Comparison of ENCODE assay signal across 8 mouse cellular contexts in the genomic region with DNA sequence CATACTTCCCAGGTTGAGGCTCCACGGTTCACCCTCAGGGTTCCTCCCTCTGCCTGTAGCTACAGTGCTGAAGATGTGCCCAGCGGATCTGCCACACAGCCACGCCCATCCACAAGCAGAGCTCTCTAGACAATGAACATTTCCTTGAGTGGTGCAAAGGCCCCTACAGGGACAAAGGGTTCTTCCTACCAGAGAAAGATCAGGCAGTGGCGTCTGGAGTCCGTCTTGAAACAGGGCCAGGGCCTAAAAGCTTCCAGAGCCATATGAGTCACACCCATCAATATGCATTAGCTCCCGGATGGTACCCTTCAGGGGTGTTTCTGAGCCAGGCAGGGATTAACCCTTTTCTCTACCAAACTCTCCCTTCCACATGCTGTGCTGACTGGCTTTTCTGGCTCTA. TPM values are rescaled to one million over a fixed set of nuclear protein-coding genes. Genes with fewer than 3 reads are reported as not detected.
DNase-seq lines count a peak whose midpoint lies in the region; ATAC-seq and TF ChIP-seq lines count a peak whose summit lies in the region.

No protein-coding gene starts in this region.

- H3K27ac ChIP-seq in heart, postnatal 0 days (ENCODE audit: low read depth), result peak overlapping the region; percentile 46; the same call in 1 of the 2 replicates
- H3K27ac ChIP-seq in limb, embryonic 13.5 days, result peak overlapping the region; percentile 11; the same call in 1 of the 2 replicates
- H3K27ac ChIP-seq in olfactory bulb, adult 2 months (ENCODE audit: insufficient read depth, low read depth, low read length), result peak overlapping the region; percentile 27; the same call in 1 of the 2 replicates

- peak; percentile 61 for DNase-seq in left cerebral cortex, postnatal 4 days
- no peak for DNase-seq in left cerebral cortex, adult 8-10 months (ENCODE audit: low spot score in 2 of 2)
- peak; percentile 36 for DNase-seq in embryo, embryonic 10.5 days (ENCODE audit: low spot score)
- peak; percentile 45 for DNase-seq in heart, postnatal 0 days (ENCODE audit: low spot score)
- no peak for DNase-seq in right cerebral cortex, adult 18-20 months
- no peak for DNase-seq in spleen, postnatal 36 days (ENCODE audit: low spot score in 2 of 2)

- no peak for TF ChIP-seq CTCF in heart, postnatal 0 days (IDR thresholded peaks at IDR 0.05; ENCODE audit: low read depth)
- TF ChIP-seq CTCF in olfactory bulb, adult 2 months (IDR thresholded peaks at IDR 0.05; ENCODE audit: insufficient read depth, low read depth, low read length), result no peak

- no peak for TF ChIP-seq POLR2A in olfactory bulb, adult 2 months (IDR thresholded peaks at IDR 0.05; ENCODE audit: insufficient read depth, low read depth, low read length)

- WGBS in heart, postnatal 0 days, result 26% methylated on average over 6 of the region's 6 CpGs
- 29% methylated on average over 6 of the region's 6 CpGs for WGBS in limb, embryonic 13.5 days
- WGBS in olfactory bulb, adult 2 months, result 13% methylated on average over 6 of the region's 6 CpGs

- no peaks in the 10 kb centered on the region for H3K36me3 ChIP-seq in heart, postnatal 0 days (replicated peaks; ENCODE audit: control insufficient read depth, insufficient read depth, low read length)
- H3K36me3 ChIP-seq in limb, embryonic 13.5 days, result no peaks in the 10 kb centered on the region

- TF ChIP-seq EP300 in heart, postnatal 0 days (IDR thresholded peaks at IDR 0.05; ENCODE audit: low read depth), result peak; percentile 41; the same call in 1 of the 2 replicates

- intact Hi-C loops in left cerebral cortex, postnatal 4 days (cut with DNase I), result loop anchor here (2.0 kb wide), 1 partner anchor 22 kb away; no protein-coding TSS in a partner anchor

- H3K27me3 ChIP-seq in heart, postnatal 0 days (ENCODE audit: control insufficient read depth, insufficient read depth, low read length), result no peaks in the 10 kb centered on the region
- no peaks in the 10 kb centered on the region for H3K27me3 ChIP-seq in limb, embryonic 13.5 days

- H3K4me2 ChIP-seq in heart, postnatal 0 days (ENCODE audit: low read depth, low read length), result no peak overlapping the region
- no peak overlapping the region for H3K4me2 ChIP-seq in limb, embryonic 13.5 days (replicated peaks)

- no peak overlapping the region for H3K4me3 ChIP-seq in heart, postnatal 0 days (ENCODE audit: low read depth, low read length)
- no peak overlapping the region for H3K4me3 ChIP-seq in limb, embryonic 13.5 days
- no peak overlapping the region for H3K4me3 ChIP-seq in olfactory bulb, adult 2 months (ENCODE audit: insufficient read depth, low read depth, low read length)

- H3K4me1 ChIP-seq in heart, postnatal 0 days (ENCODE audit: control insufficient read depth, insufficient read depth), result no peaks in the 10 kb centered on the region
- H3K4me1 ChIP-seq in limb, embryonic 13.5 days, result peaks cover 27% of the 10 kb centered on the region
- H3K4me1 ChIP-seq in olfactory bulb, adult 2 months (ENCODE audit: control insufficient read depth, insufficient read depth, low read length), result peaks cover 40% of the 10 kb centered on the region

- H3K9me3 ChIP-seq in heart, postnatal 0 days (replicated peaks; ENCODE audit: control insufficient read depth, low read length), result no peaks in the 10 kb centered on the region
- H3K9me3 ChIP-seq in limb, embryonic 13.5 days, result no peaks in the 10 kb centered on the region

- peak; percentile 72 for ATAC-seq in heart, postnatal 0 days (ENCODE audit: insufficient read depth, low read depth)
- ATAC-seq in limb, embryonic 13.5 days (ENCODE audit: low FRiP score, low read depth), result no peak

- no peak overlapping the region for H3K9ac ChIP-seq in heart, postnatal 0 days (replicated peaks; ENCODE audit: low read depth, low read length)
- no peak overlapping the region for H3K9ac ChIP-seq in limb, embryonic 13.5 days

RNA-seq across cellular contexts. Expression of gene Pcbp3, which starts 59.1 kb away (rescaled TPM):
- 10 to 100 TPM; 51.4 to 52.6 TPM for total RNA-seq in left cerebral cortex, postnatal 4 days (2021)
- 10 to 100 TPM; 62.1 to 75.2 (median 68.7) TPM for total RNA-seq in left cerebral cortex, adult 8-10 months (2022)
- total RNA-seq in heart, postnatal 0 days (2014; rRNA removed; ENCODE audit: low replicate concordance), result 5.6 and 17.1 TPM in 2 replicates
- 5.9 and 6.9 TPM in 2 replicates for polyA plus RNA-seq in heart, postnatal 0 days (2015; fragmentation: Nextera tagmentation; extraction: Ambion mirVana)
- 31.2 and 31.6 TPM in 2 replicates for polyA plus RNA-seq in limb, embryonic 13.5 days (2015; fragmentation: Nextera tagmentation; extraction: Ambion mirVana)
- not detected in 2 replicates for polyA plus RNA-seq in olfactory bulb, adult 2 months (2012; ENCODE audit: insufficient read depth, insufficient read length, low replicate concordance, missing spikeins)

Comparison
In these comparisons a context has a peak if more than half of its experiments do, and no peak if none do; other contexts are left out.
1. DNase-seq: peak in left cerebral cortex, postnatal 4 days (single experiment), embryo, embryonic 10.5 days (single experiment) and heart, postnatal 0 days (single experiment); none in left cerebral cortex, adult 8-10 months (0 of 2), right cerebral cortex, adult 18-20 months (single experiment) and spleen, postnatal 36 days (0 of 2).
2. Peak in every context shown above with its lines, with median percentiles within 50 percentile points of each other: H3K27ac ChIP-seq.